Mouse (Mus musculus) CH12.LX (cell line): ENCODE measurements at regions not wholly inside any gene's neighbourhood (a gene's known extent, or its start where the extent isn't known, plus 50 kb on each side); places are given as distances from the start of the nearest gene placed in this dataset.
A peak's percentile ranks its signal among the peaks of the same experiment; 100 is the strongest.

Source experiments
- DNase-seq: peaks from one replicate; pipeline ENCODE4 v3.0.0-alpha.2; 2013; ENCODE audit errors: extremely low read depth
- H3K27ac ChIP-seq: 2 replicates; pipeline ENCODE4 v1.5.1; 2012; ENCODE audit warnings: low read depth, mild to moderate bottlenecking, control low read depth, moderate library complexity; ENCODE audit not compliant: insufficient read depth
- H3K27me3 ChIP-seq: replicated peaks from 2 replicates; pipeline ENCODE3; 2012; ENCODE audit warnings: inconsistent platforms
- H3K36me3 ChIP-seq, 2 experiments: replicated peaks in 1 of 2; 2 replicates each; pipeline versions ENCODE3 to v1.6.1; 2012; ENCODE audit warnings: inconsistent platforms in 1 of 2, low read length in 1 of 2, mild to moderate bottlenecking in 1 of 2, mixed read lengths in 1 of 2, moderate library complexity in 1 of 2; ENCODE audit not compliant: control insufficient read depth in 1 of 2, insufficient read depth in 1 of 2
- H3K4me1 ChIP-seq, 2 experiments: 2 replicates each; pipeline ENCODE4 v1.6.1; 2012; ENCODE audit warnings: inconsistent platforms in 1 of 2, moderate library complexity in 1 of 2; ENCODE audit not compliant: insufficient read depth in 2 of 2, control insufficient read depth in 1 of 2
- H3K4me2 ChIP-seq: 2 replicates; pipeline ENCODE4 v1.6.1; 2012; ENCODE audit warnings: low read depth, mild to moderate bottlenecking, control low read depth; ENCODE audit not compliant: poor library complexity, insufficient read depth, severe bottlenecking
- H3K4me3 ChIP-seq, 3 experiments: fragments of 150-350 bp in 1 of 3; sonication (generic) in 1 of 3; replicated peaks in 1 of 3; 2 replicates each; pipeline versions ENCODE3 to v1.5.1; 2011 to 2012; ENCODE audit warnings: low read depth in 2 of 3, low read length in 2 of 3, mild to moderate bottlenecking in 2 of 3, moderate library complexity in 2 of 3, control low read depth in 1 of 3, improper control_type of control experiment in 1 of 3, inconsistent platforms in 1 of 3, mixed read lengths in 1 of 3; ENCODE audit not compliant: poor library complexity in 1 of 3
- H3K79me2 ChIP-seq: replicated peaks from 2 replicates; pipeline ENCODE4 v1.6.1; 2012; ENCODE audit warnings: mild to moderate bottlenecking, moderate library complexity; ENCODE audit not compliant: control insufficient read depth, poor library complexity, insufficient read depth, severe bottlenecking; ENCODE audit errors: extremely low read depth
- H3K9ac ChIP-seq: 2 replicates; pipeline ENCODE4 v1.6.1; 2012; ENCODE audit warnings: low read depth, mild to moderate bottlenecking, control low read depth, moderate library complexity; ENCODE audit not compliant: insufficient read depth
- H3K9me3 ChIP-seq: replicated peaks from 2 replicates; pipeline ENCODE3; 2012; ENCODE audit warnings: low read length, inconsistent platforms, mixed read lengths
- BHLHE40 ChIP-seq: IDR thresholded peaks from 2 replicates; pipeline ENCODE4 v1.6.1; 2011; ENCODE audit warnings: mild to moderate bottlenecking, low read depth, low read length, improper control_type of control experiment
- CHD2 ChIP-seq: IDR thresholded peaks from 2 replicates; pipeline ENCODE4 v1.6.1; 2011; ENCODE audit warnings: low read length, improper control_type of control experiment
- CTCF ChIP-seq, 2 experiments: IDR thresholded peaks in 1 of 2; conservative IDR thresholded peaks in 1 of 2; 2 replicates each; pipeline ENCODE4 v1.5.1; 2011 to 2012; ENCODE audit warnings: low read depth in 2 of 2, low read length in 2 of 2, improper control_type of control experiment in 1 of 2, inconsistent platforms in 1 of 2, mild to moderate bottlenecking in 1 of 2, moderate library complexity in 1 of 2
- ELF1 ChIP-seq: IDR thresholded peaks from 2 replicates; pipeline ENCODE4 v1.6.1; 2014; ENCODE audit warnings: low read depth, mild to moderate bottlenecking, inconsistent platforms, low read length, improper control_type of control experiment
- EP300 ChIP-seq: IDR thresholded peaks from 2 replicates; pipeline ENCODE4 v1.6.1; 2011; ENCODE audit warnings: low read length, improper control_type of control experiment
- GABPA ChIP-seq: IDR thresholded peaks from 2 replicates; pipeline ENCODE4 v1.6.1; 2012; ENCODE audit warnings: low read depth, low read length, improper control_type of control experiment, inconsistent platforms; ENCODE audit not compliant: insufficient replicate concordance
- HCFC1 ChIP-seq: IDR thresholded peaks from 2 replicates; pipeline ENCODE4 v1.6.1; 2012; ENCODE audit warnings: low read depth, mild to moderate bottlenecking, inconsistent platforms, low read length, improper control_type of control experiment
- JUND ChIP-seq: conservative IDR thresholded peaks from 2 replicates; pipeline ENCODE4 v1.6.1; 2011; ENCODE audit warnings: low read depth, low read length, improper control_type of control experiment
- KAT2A ChIP-seq: IDR thresholded peaks from 2 replicates; pipeline ENCODE4 v1.6.1; 2012; ENCODE audit warnings: low read length, improper control_type of control experiment, inconsistent platforms; ENCODE audit not compliant: insufficient replicate concordance
- MAX ChIP-seq: IDR thresholded peaks from 2 replicates; pipeline ENCODE4 v1.6.1; 2011; ENCODE audit warnings: low read length, improper control_type of control experiment
- MAZ ChIP-seq: IDR thresholded peaks from 2 replicates; pipeline ENCODE4 v1.6.1; 2012; ENCODE audit warnings: low read depth, mild to moderate bottlenecking, inconsistent platforms, low read length, improper control_type of control experiment, moderate library complexity
- MEF2A ChIP-seq: IDR thresholded peaks from 2 replicates; pipeline ENCODE4 v1.6.1; 2014; ENCODE audit warnings: low read depth, mild to moderate bottlenecking, inconsistent platforms, low read length, improper control_type of control experiment, borderline replicate concordance
- MXI1 ChIP-seq: IDR thresholded peaks from 2 replicates; pipeline ENCODE4 v1.6.1; 2011; ENCODE audit warnings: mild to moderate bottlenecking, low read depth, low read length, improper control_type of control experiment
- NELFE ChIP-seq: IDR thresholded peaks from 2 replicates; pipeline ENCODE4 v1.6.1; 2011; ENCODE audit warnings: low read depth, low read length, improper control_type of control experiment
- NRF1 ChIP-seq: IDR thresholded peaks from 2 replicates; pipeline ENCODE4 v1.6.1; 2014; ENCODE audit warnings: low read depth, mild to moderate bottlenecking, inconsistent platforms, low read length, improper control_type of control experiment, moderate library complexity
- PAX5 ChIP-seq: IDR thresholded peaks from 2 replicates; pipeline ENCODE4 v1.6.1; 2012; ENCODE audit warnings: low read length, inconsistent platforms, mixed read lengths
- POLR2A ChIP-seq: IDR thresholded peaks from 2 replicates; pipeline ENCODE4 v1.6.1; 2011; ENCODE audit warnings: low read depth, mild to moderate bottlenecking, improper control_type of control experiment, low read length
- POLR2AphosphoS2 ChIP-seq: IDR thresholded peaks from 2 replicates; pipeline ENCODE4 v1.6.1; 2011; ENCODE audit warnings: low read depth, low read length, improper control_type of control experiment
- RAD21 ChIP-seq: IDR thresholded peaks from 2 replicates; pipeline ENCODE4 v1.6.1; 2011; ENCODE audit warnings: low read depth, mild to moderate bottlenecking, low read length, improper control_type of control experiment, moderate library complexity
- RCOR1 ChIP-seq: conservative IDR thresholded peaks from 2 replicates; pipeline ENCODE4 v1.6.1; 2012; ENCODE audit warnings: low read depth, mild to moderate bottlenecking, inconsistent platforms, low read length, improper control_type of control experiment
- SMC3 ChIP-seq: IDR thresholded peaks from 2 replicates; pipeline ENCODE4 v1.6.1; 2011; ENCODE audit warnings: low read depth, low read length, improper control_type of control experiment
- TBP ChIP-seq: conservative IDR thresholded peaks from 2 replicates; pipeline ENCODE4 v1.6.1; 2011; ENCODE audit warnings: low read depth, low read length, improper control_type of control experiment
- TCF12 ChIP-seq: IDR thresholded peaks from 2 replicates; pipeline ENCODE4 v1.6.1; 2014; ENCODE audit warnings: low read depth, mild to moderate bottlenecking, inconsistent platforms, low read length, improper control_type of control experiment
- USF1 ChIP-seq: IDR thresholded peaks from 2 replicates; pipeline ENCODE4 v1.6.1; 2014; ENCODE audit warnings: low read depth, mild to moderate bottlenecking, inconsistent platforms, low read length, improper control_type of control experiment
- ZC3H11A ChIP-seq: IDR thresholded peaks from 2 replicates; pipeline ENCODE4 v1.6.1; 2012; ENCODE audit warnings: low read depth, mild to moderate bottlenecking, inconsistent platforms, low read length, improper control_type of control experiment
- ZMIZ1 ChIP-seq: IDR thresholded peaks from 2 replicates; pipeline ENCODE4 v1.6.1; 2012; ENCODE audit warnings: low read depth, mild to moderate bottlenecking, inconsistent platforms, low read length, improper control_type of control experiment
- ZNF384 ChIP-seq: IDR thresholded peaks from 2 replicates; pipeline ENCODE4 v1.6.1; 2012; ENCODE audit warnings: low read depth, low read length, improper control_type of control experiment, inconsistent platforms
- dilution Hi-C: fragments of 300-500 bp; cut with MboI; formaldehyde crosslinking; loops from 2 replicates; pipeline ENCODE4 v1.14.3; 2020; ENCODE audit warnings: low sequenced_read_pairs; ENCODE audit not compliant: extremely low pct_unique_long_range_greater_than_20kb, extremely low pct_ligation_motif_present
- in situ Hi-C: fragments of 300-500 bp; cut with MboI; formaldehyde crosslinking; loops from 3 replicates; pipeline ENCODE4 v1.14.3; 2019; ENCODE audit warnings: low sequenced_read_pairs, low pct_ligation_motif_present, low pct_unique_long_range_greater_than_20kb, mixed read lengths

GRCm38 (mm10) chr10:72577713-72578112, 76.9 kb upstream of the Zwint start:
- no peak overlapping the region for H3K4me3 ChIP-seq
- dilution Hi-C loops: no loop called here
- H3K9me3 ChIP-seq: no peaks in the 10 kb centered on the region
- peak; percentile 14 for DNase-seq
- peak in 1 of 2 experiments; percentile 51; a peak in 2 of 4 replicates for TF ChIP-seq CTCF (conservative IDR thresholded peaks at IDR 0.05 in 1 of 2, IDR thresholded peaks at IDR 0.05 in 1 of 2; ENCODE audit: low read depth in 2 of 2, low read length in 2 of 2)
- no peak for TF ChIP-seq USF1
- no peak for TF ChIP-seq PAX5
- peak; percentile 43; the same call in 1 of the 2 replicates for TF ChIP-seq BHLHE40
- peak; percentile 64 for TF ChIP-seq RAD21
- TF ChIP-seq SMC3: peak; percentile 43
- TF ChIP-seq POLR2AphosphoS2: no peak
- H3K27me3 ChIP-seq: no peaks in the 10 kb centered on the region
- in situ Hi-C loops: no loop called here
- H3K27ac ChIP-seq: no peak overlapping the region
- no peaks in the 10 kb centered on the region for H3K4me1 ChIP-seq
- no peaks in the 10 kb centered on the region for H3K79me2 ChIP-seq
- H3K4me2 ChIP-seq: no peak overlapping the region
- no peak overlapping the region for H3K9ac ChIP-seq
- no peaks in the 10 kb centered on the region for H3K36me3 ChIP-seq

DNA sequence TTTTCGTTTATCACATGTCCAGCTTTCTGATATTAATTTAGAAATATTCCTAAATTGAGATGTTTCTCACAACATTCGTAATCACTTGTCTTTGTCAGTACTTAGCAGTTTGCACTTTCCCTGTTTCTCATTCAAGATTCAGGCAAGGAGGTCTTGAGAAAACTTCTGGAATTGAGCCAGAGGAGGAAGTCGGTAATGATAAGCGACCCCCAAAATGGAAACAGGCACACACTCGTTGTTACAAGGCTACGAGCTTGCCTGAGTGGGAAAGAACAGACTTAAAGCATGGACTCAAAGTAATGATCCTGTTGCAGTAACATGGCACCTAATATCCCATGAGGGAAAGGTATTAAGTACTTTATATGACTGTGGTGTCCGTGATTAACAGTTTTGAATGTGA, 76.1 kb upstream of the Zwint start:
- no peak for TF ChIP-seq MXI1
- no peak for TF ChIP-seq HCFC1
- no peak for TF ChIP-seq TCF12
- no peak for TF ChIP-seq NELFE
- TF ChIP-seq ZNF384: no peak
- TF ChIP-seq ZC3H11A: no peak
- no peaks in the 10 kb centered on the region for H3K4me1 ChIP-seq
- H3K36me3 ChIP-seq: no peaks in the 10 kb centered on the region
- dilution Hi-C loops: no loop called here
- no peak for DNase-seq
- H3K27me3 ChIP-seq: no peaks in the 10 kb centered on the region
- no peaks in the 10 kb centered on the region for H3K79me2 ChIP-seq
- in situ Hi-C loops: no loop called here
- no peak overlapping the region for H3K9ac ChIP-seq
- no peak overlapping the region for H3K27ac ChIP-seq
- no peak overlapping the region for H3K4me3 ChIP-seq
- no peak overlapping the region for H3K4me2 ChIP-seq
- no peaks in the 10 kb centered on the region for H3K9me3 ChIP-seq

- TF ChIP-seq MEF2A (no peak), NRF1 (no peak), MAX (no peak), NELFE (no peak), TCF12 (no peak), POLR2AphosphoS2 (no peak), JUND (no peak), RCOR1 (no peak), EP300 (no peak), MXI1 (no peak), USF1 (no peak), CHD2 (no peak), BHLHE40 (no peak), ZMIZ1 (no peak), GABPA (no peak), TBP (no peak), POLR2A (no peak), ELF1 (no peak), MAZ (no peak), KAT2A (no peak)
- no peaks in the 10 kb centered on the region for H3K27me3 ChIP-seq
- DNase-seq: no peak
- in situ Hi-C loops: no loop called here
- dilution Hi-C loops: no loop called here
- H3K4me2 ChIP-seq: no peak overlapping the region
- no peaks in the 10 kb centered on the region for H3K9me3 ChIP-seq
- no peak overlapping the region for H3K4me3 ChIP-seq
- H3K27ac ChIP-seq: no peak overlapping the region
- no peaks in the 10 kb centered on the region for H3K79me2 ChIP-seq
- no peaks in the 10 kb centered on the region for H3K36me3 ChIP-seq
- H3K4me1 ChIP-seq: no peaks in the 10 kb centered on the region
- no peak overlapping the region for H3K9ac ChIP-seq
Measured at GRCm38 (mm10) chr10:72581311-72581710, 73.3 kb upstream of the Zwint start.
